Mouse (Mus musculus) CH12.LX (cell line): ENCODE data around the gene Opcml. TPM values are rescaled to one million over a fixed set of nuclear protein-coding genes. Genes with fewer than 3 reads are reported as not detected.

Experiments used
- DNase-seq: peaks from one replicate; pipeline ENCODE4 v3.0.0-alpha.2; 2013; ENCODE audit errors: extremely low read depth
- H3K27ac ChIP-seq: 2 replicates; pipeline ENCODE4 v1.5.1; 2012; ENCODE audit warnings: low read depth, mild to moderate bottlenecking, control low read depth, moderate library complexity; ENCODE audit not compliant: insufficient read depth
- H3K27me3 ChIP-seq: replicated peaks from 2 replicates; pipeline ENCODE3; 2012; ENCODE audit warnings: inconsistent platforms
- H3K36me3 ChIP-seq, 2 experiments: replicated peaks in 1 of 2; 2 replicates each; pipeline versions ENCODE3 to v1.6.1; 2012; ENCODE audit warnings: inconsistent platforms in 1 of 2, low read length in 1 of 2, mild to moderate bottlenecking in 1 of 2, mixed read lengths in 1 of 2, moderate library complexity in 1 of 2; ENCODE audit not compliant: control insufficient read depth in 1 of 2, insufficient read depth in 1 of 2
- H3K4me1 ChIP-seq, 2 experiments: 2 replicates each; pipeline ENCODE4 v1.6.1; 2012; ENCODE audit warnings: inconsistent platforms in 1 of 2, moderate library complexity in 1 of 2; ENCODE audit not compliant: insufficient read depth in 2 of 2, control insufficient read depth in 1 of 2
- H3K4me2 ChIP-seq: 2 replicates; pipeline ENCODE4 v1.6.1; 2012; ENCODE audit warnings: low read depth, mild to moderate bottlenecking, control low read depth; ENCODE audit not compliant: poor library complexity, insufficient read depth, severe bottlenecking
- H3K4me3 ChIP-seq, 3 experiments: fragments of 150-350 bp in 1 of 3; sonication (generic) in 1 of 3; replicated peaks in 1 of 3; 2 replicates each; pipeline versions ENCODE3 to v1.5.1; 2011 to 2012; ENCODE audit warnings: low read depth in 2 of 3, low read length in 2 of 3, mild to moderate bottlenecking in 2 of 3, moderate library complexity in 2 of 3, control low read depth in 1 of 3, improper control_type of control experiment in 1 of 3, inconsistent platforms in 1 of 3, mixed read lengths in 1 of 3; ENCODE audit not compliant: poor library complexity in 1 of 3
- H3K79me2 ChIP-seq: replicated peaks from 2 replicates; pipeline ENCODE4 v1.6.1; 2012; ENCODE audit warnings: mild to moderate bottlenecking, moderate library complexity; ENCODE audit not compliant: control insufficient read depth, poor library complexity, insufficient read depth, severe bottlenecking; ENCODE audit errors: extremely low read depth
- H3K9ac ChIP-seq: 2 replicates; pipeline ENCODE4 v1.6.1; 2012; ENCODE audit warnings: low read depth, mild to moderate bottlenecking, control low read depth, moderate library complexity; ENCODE audit not compliant: insufficient read depth
- H3K9me3 ChIP-seq: replicated peaks from 2 replicates; pipeline ENCODE3; 2012; ENCODE audit warnings: low read length, inconsistent platforms, mixed read lengths
- CTCF ChIP-seq, 2 experiments: IDR thresholded peaks in 1 of 2; conservative IDR thresholded peaks in 1 of 2; 2 replicates each; pipeline ENCODE4 v1.5.1; 2011 to 2012; ENCODE audit warnings: low read depth in 2 of 2, low read length in 2 of 2, improper control_type of control experiment in 1 of 2, inconsistent platforms in 1 of 2, mild to moderate bottlenecking in 1 of 2, moderate library complexity in 1 of 2
- ETS1 ChIP-seq: conservative IDR thresholded peaks from 2 replicates; pipeline ENCODE4 v1.6.1; 2012; ENCODE audit warnings: low read depth, mild to moderate bottlenecking, inconsistent platforms, low read length, improper control_type of control experiment, moderate library complexity
- HCFC1 ChIP-seq: IDR thresholded peaks from 2 replicates; pipeline ENCODE4 v1.6.1; 2012; ENCODE audit warnings: low read depth, mild to moderate bottlenecking, inconsistent platforms, low read length, improper control_type of control experiment
- JUND ChIP-seq: conservative IDR thresholded peaks from 2 replicates; pipeline ENCODE4 v1.6.1; 2011; ENCODE audit warnings: low read depth, low read length, improper control_type of control experiment
- MAFK ChIP-seq: IDR thresholded peaks from 2 replicates; pipeline ENCODE4 v1.6.1; 2011; ENCODE audit warnings: low read length, improper control_type of control experiment; ENCODE audit not compliant: insufficient replicate concordance
- MEF2A ChIP-seq: IDR thresholded peaks from 2 replicates; pipeline ENCODE4 v1.6.1; 2014; ENCODE audit warnings: low read depth, mild to moderate bottlenecking, inconsistent platforms, low read length, improper control_type of control experiment, borderline replicate concordance
- NRF1 ChIP-seq: IDR thresholded peaks from 2 replicates; pipeline ENCODE4 v1.6.1; 2014; ENCODE audit warnings: low read depth, mild to moderate bottlenecking, inconsistent platforms, low read length, improper control_type of control experiment, moderate library complexity
- PAX5 ChIP-seq: IDR thresholded peaks from 2 replicates; pipeline ENCODE4 v1.6.1; 2012; ENCODE audit warnings: low read length, inconsistent platforms, mixed read lengths
- POLR2A ChIP-seq: IDR thresholded peaks from 2 replicates; pipeline ENCODE4 v1.6.1; 2011; ENCODE audit warnings: low read depth, mild to moderate bottlenecking, improper control_type of control experiment, low read length
- POLR2AphosphoS2 ChIP-seq: IDR thresholded peaks from 2 replicates; pipeline ENCODE4 v1.6.1; 2011; ENCODE audit warnings: low read depth, low read length, improper control_type of control experiment
- RCOR1 ChIP-seq: conservative IDR thresholded peaks from 2 replicates; pipeline ENCODE4 v1.6.1; 2012; ENCODE audit warnings: low read depth, mild to moderate bottlenecking, inconsistent platforms, low read length, improper control_type of control experiment
- TCF12 ChIP-seq: IDR thresholded peaks from 2 replicates; pipeline ENCODE4 v1.6.1; 2014; ENCODE audit warnings: low read depth, mild to moderate bottlenecking, inconsistent platforms, low read length, improper control_type of control experiment
- USF1 ChIP-seq: IDR thresholded peaks from 2 replicates; pipeline ENCODE4 v1.6.1; 2014; ENCODE audit warnings: low read depth, mild to moderate bottlenecking, inconsistent platforms, low read length, improper control_type of control experiment
- ZMIZ1 ChIP-seq: IDR thresholded peaks from 2 replicates; pipeline ENCODE4 v1.6.1; 2012; ENCODE audit warnings: low read depth, mild to moderate bottlenecking, inconsistent platforms, low read length, improper control_type of control experiment
- dilution Hi-C: fragments of 300-500 bp; cut with MboI; formaldehyde crosslinking; loops from 2 replicates; pipeline ENCODE4 v1.14.3; 2020; ENCODE audit warnings: low sequenced_read_pairs; ENCODE audit not compliant: extremely low pct_unique_long_range_greater_than_20kb, extremely low pct_ligation_motif_present
- in situ Hi-C: fragments of 300-500 bp; cut with MboI; formaldehyde crosslinking; loops from 3 replicates; pipeline ENCODE4 v1.14.3; 2019; ENCODE audit warnings: low sequenced_read_pairs, low pct_ligation_motif_present, low pct_unique_long_range_greater_than_20kb, mixed read lengths
- polyA plus RNA-seq: library from polyadenylated mRNA; unstranded; fragments of >175 nt; gene quantifications from 2 replicates; pipeline ENCODE4 v1.2.1, GENCODE M21; 2012; ENCODE audit warnings: low read depth; ENCODE audit not compliant: insufficient read length
- total RNA-seq, 2 experiments: library from RNA; depleted of rRNA; stranded (reverse); fragments of 300-350 nt in 1 of 2; fragments of >200 nt in 1 of 2; gene quantifications; 2 replicates each; pipeline ENCODE4 v1.2.3; 2012 to 2014

The Opcml gene
- total and polyA plus RNA-seq, 3 experiments = 0.34 to 0.60 TPM; not detected in 1

- Histone ChIP-seq H3K36me3 (no peaks in the 10 kb centered on the region), H3K9me3 (peaks cover 2% of the 10 kb centered on the region), H3K79me2 (no peaks in the 10 kb centered on the region), H3K27ac (no peak overlapping the region), H3K4me1 (no peaks in the 10 kb centered on the region), H3K9ac (no peak overlapping the region), H3K27me3 (no peaks in the 10 kb centered on the region), H3K4me3 (no peak overlapping the region), H3K4me2 (no peak overlapping the region)
- in situ Hi-C loops = no loop called here
- dilution Hi-C loops = no loop called here
- DNase-seq = no peak
- TF ChIP-seq PAX5 = no peak
- TF ChIP-seq ETS1 = no peak
- no peak for TF ChIP-seq MEF2A
- TF ChIP-seq TCF12 = no peak
- no peak for TF ChIP-seq POLR2AphosphoS2
- TF ChIP-seq POLR2A = no peak
- no peak for TF ChIP-seq MAFK
- no peak for TF ChIP-seq ZMIZ1
These were observed 804.5 kb downstream of the Opcml start for GRCm38 (mm10) chr9:28595062-28595461.

- H3K9me3 ChIP-seq = no peaks in the 10 kb centered on the region
- peaks cover 0 to 1% of the 10 kb centered on the region in 2 experiments; a peak in 1 of 4 replicates for H3K4me1 ChIP-seq
- dilution Hi-C loops = no loop called here
- no peak overlapping the region for H3K4me2 ChIP-seq
- TF ChIP-seq CTCF (conservative IDR thresholded peaks at IDR 0.05 in 1 of 2, IDR thresholded peaks at IDR 0.05 in 1 of 2; ENCODE audit: low read depth in 2 of 2, low read length in 2 of 2) (no peak), POLR2A (no peak), NRF1 (no peak), HCFC1 (no peak), JUND (no peak), RCOR1 (no peak), USF1 (no peak)
- no peaks in the 10 kb centered on the region for H3K36me3 ChIP-seq
- no peak overlapping the region for H3K27ac ChIP-seq
- in situ Hi-C loops = no loop called here
- H3K9ac ChIP-seq = no peak overlapping the region
- no peaks in the 10 kb centered on the region for H3K27me3 ChIP-seq
- DNase-seq = no peak
- no peak overlapping the region for H3K4me3 ChIP-seq
- no peaks in the 10 kb centered on the region for H3K79me2 ChIP-seq
These were observed 815.0 kb downstream of the Opcml start for GRCm38 (mm10) chr9:28605561-28605960.
